Mouse (Mus musculus): Measurements from ENCODE around the gene 9130213A22Rik. TPM values are rescaled to one million over a fixed set of nuclear protein-coding genes. Genes with fewer than 3 reads are reported as not detected.

9130213A22Rik gene
- polyA plus RNA-seq, 1 experiment from 2014 or later: 0.29 TPM

DNA sequence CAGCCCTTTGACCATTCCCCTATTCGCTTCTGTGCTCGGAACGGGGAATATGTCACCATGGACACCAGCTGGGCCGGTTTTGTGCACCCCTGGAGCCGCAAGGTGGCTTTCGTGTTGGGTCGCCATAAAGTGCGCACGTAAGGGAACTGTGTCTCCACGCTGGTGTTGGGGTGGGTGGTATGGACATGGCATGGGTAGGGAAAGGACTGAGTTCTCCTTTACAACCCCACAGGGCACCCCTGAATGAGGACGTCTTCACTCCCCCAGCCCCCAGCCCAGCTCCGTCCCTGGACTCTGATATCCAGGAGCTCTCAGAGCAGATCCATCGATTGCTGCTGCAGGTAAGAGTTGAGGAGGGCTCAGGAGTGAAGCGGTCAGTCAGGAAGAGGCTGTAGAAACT lies 19.3 kb downstream of the 9130213A22Rik start:
- H3K9me3 ChIP-seq: no peaks in the 10 kb centered on the region
- no peak overlapping the region for H3K9ac ChIP-seq
- no peak overlapping the region for H3K27ac ChIP-seq
- H3K4me2 ChIP-seq (replicated peaks): no peak overlapping the region
- no peak overlapping the region for H3K4me3 ChIP-seq (replicated peaks)
- no peak for ATAC-seq
- H3K27me3 ChIP-seq (replicated peaks): no peaks in the 10 kb centered on the region
- peaks cover 25% of the 10 kb centered on the region for H3K4me1 ChIP-seq (replicated peaks)
- 96% methylated on average over 14 of the region's 14 CpGs for WGBS
- peaks cover 69% of the 10 kb centered on the region for H3K36me3 ChIP-seq

DNA sequence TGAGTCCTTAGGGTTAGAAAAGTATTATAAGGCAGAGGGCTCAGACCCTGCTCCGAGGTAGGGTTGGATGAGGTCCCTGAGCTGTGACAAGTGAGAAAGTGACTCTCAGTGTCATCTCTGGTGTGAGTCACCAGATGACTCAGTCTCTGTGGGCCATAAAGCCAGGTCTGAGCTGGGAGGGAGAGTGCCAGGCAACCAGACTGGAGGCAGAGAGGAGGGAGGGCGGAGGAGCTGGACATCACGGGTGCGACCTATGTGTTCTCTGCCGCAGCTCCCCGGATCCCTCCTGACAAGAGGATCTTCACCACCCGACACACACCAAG lies 20.0 kb downstream of the 9130213A22Rik start:
- Histone ChIP-seq H3K9ac (no peak overlapping the region), H3K4me3 (replicated peaks) (no peak overlapping the region), H3K27me3 (replicated peaks) (no peaks in the 10 kb centered on the region), H3K4me1 (replicated peaks) (peaks cover 33% of the 10 kb centered on the region), H3K9me3 (no peaks in the 10 kb centered on the region), H3K4me2 (replicated peaks) (no peak overlapping the region), H3K27ac (no peak overlapping the region), H3K36me3 (peaks cover 65% of the 10 kb centered on the region)
- WGBS: 88% methylated on average over 7 of the region's 7 CpGs
- ATAC-seq: no peak

DNA sequence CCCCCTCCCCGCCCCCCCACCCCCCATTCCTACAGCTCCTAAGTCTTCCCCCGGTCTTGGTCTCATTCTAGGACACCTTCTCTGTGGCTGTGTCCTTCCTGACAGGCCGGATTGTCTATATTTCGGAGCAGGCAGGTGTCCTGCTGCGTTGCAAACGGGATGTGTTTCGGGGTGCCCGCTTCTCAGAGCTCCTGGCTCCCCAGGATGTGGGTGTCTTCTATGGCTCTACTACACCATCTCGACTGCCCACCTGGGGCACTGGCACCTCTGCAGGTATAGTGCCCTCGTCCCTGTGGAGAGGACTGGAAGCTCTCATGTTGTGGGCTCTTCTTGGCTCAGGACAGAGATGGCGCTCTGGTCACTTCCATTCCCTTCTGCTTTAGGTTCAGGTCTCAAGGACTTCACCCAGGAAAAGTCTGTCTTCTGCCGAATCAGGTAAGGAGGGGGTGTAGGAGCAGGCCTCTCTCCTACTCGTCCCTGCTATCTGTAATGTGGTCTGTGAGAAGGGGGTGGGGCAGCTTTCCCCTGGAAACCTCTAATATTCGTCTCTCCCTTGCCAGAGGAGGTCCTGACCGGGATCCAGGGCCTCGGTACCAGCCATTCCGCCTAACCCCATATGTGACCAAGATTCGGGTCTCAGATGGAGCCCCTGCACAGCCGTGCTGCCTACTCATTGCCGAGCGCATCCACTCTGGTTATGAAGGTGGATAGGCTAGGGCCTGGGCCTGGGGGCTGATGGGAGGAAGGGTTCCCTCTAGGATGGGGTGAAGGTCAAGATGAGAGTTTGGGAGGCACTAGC lies 20.6 kb downstream of the 9130213A22Rik start:
- Histone ChIP-seq H3K4me1 (replicated peaks) (peaks cover 38% of the 10 kb centered on the region), H3K4me2 (replicated peaks) (no peak overlapping the region), H3K27me3 (replicated peaks) (no peaks in the 10 kb centered on the region), H3K9ac (no peak overlapping the region), H3K27ac (no peak overlapping the region), H3K9me3 (no peaks in the 10 kb centered on the region), H3K4me3 (replicated peaks) (no peak overlapping the region), H3K36me3 (peaks cover 60% of the 10 kb centered on the region)
- WGBS: 92% methylated on average over 20 of the region's 21 CpGs
- no peak for ATAC-seq

DNA sequence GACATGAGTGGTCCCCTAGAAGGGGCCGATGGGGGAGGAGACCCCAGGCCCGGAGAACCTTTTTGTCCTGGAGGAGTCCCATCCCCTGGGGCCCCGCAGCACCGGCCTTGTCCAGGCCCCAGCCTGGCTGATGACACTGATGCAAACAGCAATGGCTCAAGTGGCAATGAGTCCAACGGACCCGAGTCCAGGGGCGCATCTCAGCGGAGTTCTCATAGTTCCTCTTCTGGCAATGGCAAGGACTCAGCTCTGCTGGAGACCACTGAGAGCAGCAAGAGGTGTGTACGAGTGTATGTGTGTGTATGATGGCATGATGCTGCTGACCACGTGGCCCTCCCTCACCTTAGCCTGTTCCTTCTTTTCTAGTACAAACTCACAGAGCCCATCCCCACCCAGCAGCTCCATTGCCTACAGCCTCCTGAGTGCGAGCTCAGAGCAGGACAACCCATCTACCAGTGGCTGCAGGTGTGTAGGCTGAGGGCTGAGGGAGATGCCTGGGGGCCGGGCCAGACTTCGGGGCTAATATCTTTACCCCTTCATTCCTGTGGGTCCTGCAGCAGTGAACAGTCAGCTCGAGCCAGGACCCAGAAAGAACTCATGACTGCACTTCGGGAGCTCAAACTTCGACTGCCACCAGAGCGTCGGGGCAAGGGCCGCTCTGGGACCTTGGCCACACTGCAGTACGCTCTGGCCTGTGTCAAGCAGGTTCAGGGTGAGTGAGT lies 21.6 kb downstream of the 9130213A22Rik start:
- peak overlapping the region; percentile 86; the same call in 1 of the 2 replicates for H3K4me2 ChIP-seq (replicated peaks)
- WGBS: 91% methylated on average over 20 of the region's 20 CpGs
- no peak for ATAC-seq
- peaks cover 44% of the 10 kb centered on the region for H3K4me1 ChIP-seq (replicated peaks)
- peaks cover 50% of the 10 kb centered on the region for H3K36me3 ChIP-seq
- H3K27me3 ChIP-seq (replicated peaks): no peaks in the 10 kb centered on the region
- peak overlapping the region; percentile 32 for H3K9ac ChIP-seq
- H3K27ac ChIP-seq: 0 out of 2 replicates have a peak overlapping the region, but pooled peaks have one; percentile 93
- H3K9me3 ChIP-seq: no peaks in the 10 kb centered on the region
- peak overlapping the region; percentile 58; the same call in 1 of the 2 replicates for H3K4me3 ChIP-seq (replicated peaks)

DNA sequence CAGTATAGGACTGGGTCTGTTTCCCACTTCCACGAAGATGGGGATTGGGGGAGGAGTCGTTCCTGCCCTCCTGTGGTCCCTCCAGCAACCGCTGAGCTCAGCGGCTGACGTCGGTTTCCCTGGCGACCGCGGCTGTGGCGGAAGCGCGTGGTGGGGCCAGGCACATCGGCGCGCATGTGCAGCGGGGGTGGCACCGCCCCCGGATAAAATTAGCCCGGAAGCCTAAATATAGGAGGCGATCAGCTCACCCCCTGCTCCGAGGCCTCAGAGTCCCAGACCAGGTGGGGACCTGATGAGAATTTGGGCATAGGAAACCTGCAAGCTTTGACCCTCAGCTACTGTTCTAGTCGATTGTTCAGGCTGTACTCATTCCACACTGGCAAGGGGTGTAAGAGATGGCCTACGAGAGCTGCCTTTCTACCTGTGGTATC lies 22.5 kb downstream of the 9130213A22Rik start:
- Histone ChIP-seq H3K27ac (peak overlapping the region; percentile 93), H3K4me1 (replicated peaks) (peaks cover 44% of the 10 kb centered on the region), H3K4me3 (replicated peaks) (peak overlapping the region; percentile 58), H3K36me3 (peaks cover 43% of the 10 kb centered on the region), H3K9me3 (no peaks in the 10 kb centered on the region), H3K27me3 (replicated peaks) (no peaks in the 10 kb centered on the region), H3K9ac (peak overlapping the region; percentile 59), H3K4me2 (replicated peaks) (peak overlapping the region; percentile 86)
- WGBS: 1% methylated on average over 23 of the region's 23 CpGs
- ATAC-seq: peak; percentile 7

DNA sequence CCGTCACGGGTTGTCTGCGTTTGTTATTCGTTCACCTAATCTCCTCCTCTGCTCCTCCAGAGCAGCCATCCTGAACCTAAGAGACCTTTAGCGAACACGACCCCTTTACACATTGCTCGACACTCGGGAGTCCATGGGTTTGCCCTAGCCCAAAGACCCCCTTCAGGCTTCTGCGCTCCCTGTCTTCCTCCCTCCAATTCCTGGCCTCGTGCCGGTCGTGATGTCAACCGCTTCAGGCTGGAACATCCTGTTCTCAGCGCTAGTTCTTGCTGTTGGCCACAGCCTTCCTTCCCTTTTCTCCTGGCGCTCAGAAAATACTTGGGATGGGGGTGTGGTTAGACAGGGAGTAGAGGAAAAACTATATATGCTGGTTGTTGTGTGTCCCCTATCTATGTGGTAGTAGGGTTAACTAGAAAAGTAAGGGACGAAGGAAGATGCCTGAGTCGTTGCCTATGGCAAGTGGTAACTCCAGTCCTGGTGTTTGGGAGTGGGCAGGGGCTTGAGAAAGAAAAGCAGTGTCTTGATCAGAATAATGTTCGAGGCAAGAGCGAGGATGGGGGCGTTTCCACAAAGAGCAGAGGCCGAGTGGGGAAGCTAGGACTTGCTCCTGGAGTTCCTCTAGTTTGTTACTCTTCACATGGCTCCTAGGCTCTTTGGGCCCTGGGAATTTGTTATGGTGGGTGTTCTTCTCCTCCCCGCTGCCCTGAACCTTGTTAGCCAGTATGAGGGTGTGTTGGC lies 23.0 kb downstream of the 9130213A22Rik start:
- peak overlapping the region; percentile 58 for H3K4me3 ChIP-seq (replicated peaks)
- H3K36me3 ChIP-seq: peaks cover 37% of the 10 kb centered on the region
- H3K4me2 ChIP-seq (replicated peaks): peak overlapping the region; percentile 86
- peaks cover 44% of the 10 kb centered on the region for H3K4me1 ChIP-seq (replicated peaks)
- H3K9me3 ChIP-seq: no peaks in the 10 kb centered on the region
- H3K27ac ChIP-seq: peak overlapping the region; percentile 93
- under 1% methylated on average over 22 of the region's 22 CpGs for WGBS
- H3K9ac ChIP-seq: peak overlapping the region; percentile 59
- ATAC-seq: no peak
- no peaks in the 10 kb centered on the region for H3K27me3 ChIP-seq (replicated peaks)

DNA sequence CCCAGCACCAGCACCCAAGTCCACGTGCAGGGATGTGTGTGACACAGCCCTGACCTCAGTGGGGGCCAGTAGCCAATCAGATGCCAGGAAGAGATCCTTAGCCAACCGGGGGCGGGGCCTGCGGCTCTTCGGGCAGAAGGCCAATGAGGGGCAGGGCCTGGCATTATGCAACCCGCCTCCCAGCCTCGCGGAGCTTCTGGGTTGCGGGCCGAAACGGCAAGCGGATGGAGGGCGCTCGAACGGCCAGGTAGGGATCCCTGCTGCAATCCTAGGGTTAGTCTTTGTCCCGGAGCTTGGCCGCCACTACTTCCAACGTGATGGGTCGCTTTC lies 23.7 kb downstream of the 9130213A22Rik start:
- H3K4me3 ChIP-seq (replicated peaks): peak overlapping the region; percentile 58
- H3K4me2 ChIP-seq (replicated peaks): peak overlapping the region; percentile 86
- WGBS: under 1% methylated on average over 19 of the region's 19 CpGs
- no peaks in the 10 kb centered on the region for H3K9me3 ChIP-seq
- peak; percentile 25 for ATAC-seq
- H3K27me3 ChIP-seq (replicated peaks): no peaks in the 10 kb centered on the region
- peak overlapping the region; percentile 93 for H3K27ac ChIP-seq
- H3K4me1 ChIP-seq (replicated peaks): peaks cover 48% of the 10 kb centered on the region
- peaks cover 31% of the 10 kb centered on the region for H3K36me3 ChIP-seq
- peak overlapping the region; percentile 59 for H3K9ac ChIP-seq

DNA sequence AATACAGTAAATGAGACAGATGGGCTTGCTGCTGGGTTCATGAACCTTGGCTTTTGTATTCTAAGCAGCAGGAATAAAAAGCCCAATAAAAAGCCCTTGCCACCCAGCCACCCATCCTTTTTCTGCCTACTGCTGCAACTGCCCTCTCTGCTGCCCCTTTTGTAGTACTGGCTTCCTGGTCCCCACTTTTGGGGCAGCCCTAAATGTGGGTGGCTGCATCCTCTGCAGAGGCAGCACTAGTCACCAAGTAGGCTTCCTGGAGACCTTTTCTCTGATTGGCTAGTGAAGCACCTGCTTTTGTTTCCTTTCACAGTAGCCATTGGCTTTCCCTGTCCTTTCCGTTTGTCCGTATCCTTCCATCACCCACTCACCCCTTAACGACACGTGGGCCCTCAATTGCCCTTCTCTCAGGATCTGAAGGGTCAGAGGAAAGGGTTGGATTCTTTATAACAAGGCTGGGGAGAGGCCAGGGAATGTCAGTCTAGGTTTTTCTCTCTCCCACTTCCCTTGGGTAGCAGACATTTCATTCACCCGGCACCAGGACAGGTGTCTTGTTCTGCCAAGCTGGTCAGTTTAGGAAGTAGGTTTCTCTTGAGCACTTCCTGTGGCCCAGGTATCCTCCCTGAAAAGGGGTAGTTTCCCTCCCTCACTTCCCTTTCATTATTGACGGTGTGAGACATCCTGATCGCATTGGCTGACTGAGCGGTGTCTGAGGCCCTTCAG lies 24.2 kb downstream of the 9130213A22Rik start:
- no peak for ATAC-seq
- peak overlapping the region; percentile 93 for H3K27ac ChIP-seq
- H3K27me3 ChIP-seq (replicated peaks): no peaks in the 10 kb centered on the region
- H3K9ac ChIP-seq: peak overlapping the region; percentile 59; the same call in 1 of the 2 replicates
- peak overlapping the region; percentile 58 for H3K4me3 ChIP-seq (replicated peaks)
- H3K36me3 ChIP-seq: peaks cover 26% of the 10 kb centered on the region
- WGBS: 20% methylated on average over 8 of the region's 8 CpGs
- H3K4me1 ChIP-seq (replicated peaks): peaks cover 48% of the 10 kb centered on the region
- no peaks in the 10 kb centered on the region for H3K9me3 ChIP-seq
- H3K4me2 ChIP-seq (replicated peaks): peak overlapping the region; percentile 86

DNA sequence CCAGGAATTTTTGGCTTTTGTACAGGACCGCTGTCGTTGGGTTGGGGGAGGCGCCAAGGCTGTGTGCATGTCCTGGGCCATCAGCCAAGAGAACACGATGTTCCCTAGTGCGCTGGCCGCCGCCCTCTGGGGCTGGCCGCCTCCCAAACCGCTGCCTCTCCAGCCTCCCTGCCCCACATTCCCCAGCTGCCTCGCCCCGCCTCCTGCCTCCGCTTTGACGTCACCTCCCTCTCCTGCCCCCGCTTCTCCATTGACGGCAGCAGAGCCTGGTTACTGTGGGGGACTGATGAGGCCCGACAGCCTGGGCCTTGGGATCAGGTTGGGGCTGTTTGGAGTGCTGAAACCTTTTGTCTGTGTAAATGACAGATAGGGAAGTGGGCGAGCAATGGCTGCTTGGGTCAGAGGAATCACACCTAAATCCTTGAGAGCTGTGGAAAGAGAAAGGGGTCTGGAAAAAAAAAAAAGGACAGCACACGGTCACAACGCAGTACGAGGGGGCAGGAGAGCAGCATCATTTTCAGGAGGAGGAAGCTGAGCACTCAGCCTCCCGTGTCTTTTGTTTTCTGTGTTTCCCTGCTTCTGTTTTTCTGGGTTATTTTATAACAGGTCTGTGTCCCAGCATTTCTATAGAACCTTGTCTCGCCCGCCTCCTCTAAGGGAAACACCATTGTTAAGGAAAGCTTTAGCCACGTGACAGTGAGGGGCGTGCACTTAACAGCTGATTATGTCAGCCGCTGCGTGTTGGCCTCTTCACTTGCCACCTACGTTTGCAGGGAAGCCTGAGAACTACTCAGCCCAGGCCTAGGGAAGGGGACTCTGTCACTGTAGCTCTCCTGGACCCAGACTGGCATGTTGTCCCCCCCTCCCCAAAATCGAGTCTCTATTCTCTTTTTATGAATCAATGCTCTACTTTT lies 25.1 kb downstream of the 9130213A22Rik start:
- H3K27me3 ChIP-seq (replicated peaks): no peaks in the 10 kb centered on the region
- no peaks in the 10 kb centered on the region for H3K9me3 ChIP-seq
- H3K27ac ChIP-seq: peak overlapping the region; percentile 93
- H3K9ac ChIP-seq: peak overlapping the region; percentile 46
- peaks cover 48% of the 10 kb centered on the region for H3K4me1 ChIP-seq (replicated peaks)
- 2% methylated on average over 29 of the region's 29 CpGs for WGBS
- peak overlapping the region; percentile 86 for H3K4me2 ChIP-seq (replicated peaks)
- peaks cover 19% of the 10 kb centered on the region for H3K36me3 ChIP-seq
- H3K4me3 ChIP-seq (replicated peaks): peak overlapping the region; percentile 58
- peak; percentile 52 for ATAC-seq

DNA sequence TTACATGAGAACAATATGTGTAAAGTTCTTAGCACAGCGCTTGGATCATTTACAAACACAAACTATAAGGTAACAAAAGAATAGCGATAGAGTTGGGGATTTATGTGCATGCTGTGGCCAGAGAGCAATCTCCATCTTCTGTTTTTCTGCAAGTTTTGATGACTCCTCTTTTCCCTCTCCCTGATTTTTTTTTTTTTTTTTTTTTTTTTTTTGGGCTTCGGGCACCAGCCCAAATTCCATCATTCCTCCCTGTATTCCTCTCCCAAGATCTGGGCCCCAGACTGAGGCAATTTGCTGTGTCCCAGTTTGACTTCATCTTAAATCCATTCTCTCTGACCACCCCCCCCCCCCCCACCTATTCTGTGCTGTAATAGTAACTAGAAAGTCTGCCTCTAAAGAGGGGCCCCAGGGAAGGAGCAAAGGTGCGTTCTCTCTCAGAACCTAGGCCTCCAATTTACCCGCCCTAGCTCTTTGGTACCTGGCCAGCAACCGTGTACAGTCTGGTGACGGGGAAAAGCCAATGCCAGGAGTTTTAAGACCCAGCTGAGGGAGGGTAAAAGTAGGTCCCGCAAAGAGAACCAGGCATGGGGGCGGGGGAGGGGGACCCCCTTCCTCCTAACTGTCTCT lies 25.9 kb downstream of the 9130213A22Rik start:
- whole genome bisulfite sequencing: 12% methylated on average over 9 of the region's 9 CpGs
- peak; percentile 7; the same call in 1 of the 2 replicates for ATAC-seq

More for the DNA sequence above, 25.9 kb downstream of the 9130213A22Rik start:
- Histone ChIP-seq H3K4me3 (replicated peaks) (peak overlapping the region; percentile 58), H3K9ac (peak overlapping the region; percentile 69), H3K27me3 (replicated peaks) (no peaks in the 10 kb centered on the region), H3K27ac (peak overlapping the region; percentile 93), H3K9me3 (no peaks in the 10 kb centered on the region), H3K4me2 (replicated peaks) (peak overlapping the region; percentile 86), H3K4me1 (replicated peaks) (peaks cover 51% of the 10 kb centered on the region), H3K36me3 (peaks cover 12% of the 10 kb centered on the region)
